Mouse (Mus musculus): Measurements from ENCODE around the gene Brip1.

GRCm38 (mm10) chr11:86225761-86226160 is 24.8 kb upstream of the Brip1 start:
- no peak for TF ChIP-seq CTCF (IDR thresholded peaks at IDR 0.05; ENCODE audit: low read depth)
- TF ChIP-seq EP300 (optimal IDR thresholded peaks at IDR 0.05) = no peak

Measured in stomach, postnatal 0 days (tissue).